Mouse (Mus musculus) thymus, postnatal 10 days (tissue): ENCODE measurements around the gene Nudt22.
A peak's percentile ranks its signal among the peaks of the same experiment; 100 is the strongest.

Experiments used
- DNase-seq, 2 experiments: peaks; one replicate each; pipeline ENCODE4 v3.0.0; 2021; ENCODE audit warnings: low spot score in 2 of 2

The Nudt22 gene

GRCm38 (mm10) chr19:6996006-6996405 is at the start of gene Nudt22, which contains the start of gene Trpt1:
Gene Nudt22, minus strand, starts transcription at chr19:6996117.
Gene Trpt1, plus strand, starts transcription at chr19:6996131.
- peak in 1 of 2 experiments; percentile 57 for DNase-seq

- no peak for DNase-seq
Measured at GRCm38 (mm10) chr19:7044706-7045105, 48.8 kb upstream of the Nudt22 start.

- DNase-seq = no peak
Measured at GRCm38 (mm10) chr19:7044279-7044678, 48.4 kb upstream of the Nudt22 start.

- no peak for DNase-seq
Measured at GRCm38 (mm10) chr19:7041171-7041570, 45.3 kb upstream of the Nudt22 start.

GRCm38 (mm10) chr19:7040637-7041130 is 44.8 kb upstream of the Nudt22 start:
- DNase-seq = no peak

GRCm38 (mm10) chr19:7039841-7040636 is 44.1 kb upstream of the Nudt22 start, which contains the start of gene Stip1:
Gene Stip1, minus strand, starts transcription at chr19:7039967.
- DNase-seq = peak; percentile 97 to 100

GRCm38 (mm10) chr19:7039088-7039720 is 43.3 kb upstream of the Nudt22 start:
- DNase-seq = peak; percentile 65 to 73

- DNase-seq = no peak
Measured at GRCm38 (mm10) chr19:7034006-7034405, 38.1 kb upstream of the Nudt22 start.

- DNase-seq = no peak
Measured at GRCm38 (mm10) chr19:7029531-7029930, 33.6 kb upstream of the Nudt22 start.

GRCm38 (mm10) chr19:7020224-7020641 is 24.3 kb upstream of the Nudt22 start:
- DNase-seq = peak; percentile 62 to 76

GRCm38 (mm10) chr19:7019191-7019590 is 23.3 kb upstream of the Nudt22 start, which contains the start of gene Fermt3:
Gene Fermt3, minus strand, starts transcription at chr19:7019469.
- peak; percentile 82 to 86 for DNase-seq

GRCm38 (mm10) chr19:7018546-7018945 is 22.6 kb upstream of the Nudt22 start:
- peak in 1 of 2 experiments; percentile 9 for DNase-seq

- DNase-seq = peak; percentile 45 to 54
Measured at GRCm38 (mm10) chr19:7017541-7018457, 21.9 kb upstream of the Nudt22 start.

GRCm38 (mm10) chr19:7014481-7015135 is 18.7 kb upstream of the Nudt22 start:
- DNase-seq = no peak

GRCm38 (mm10) chr19:7013984-7014383 is 18.1 kb upstream of the Nudt22 start:
- DNase-seq = no peak

GRCm38 (mm10) chr19:7012426-7012825 is 16.5 kb upstream of the Nudt22 start:
- DNase-seq = no peak

GRCm38 (mm10) chr19:7006892-7007593 is 11.1 kb upstream of the Nudt22 start:
- DNase-seq = no peak

- DNase-seq = no peak
Measured at GRCm38 (mm10) chr19:6999360-7000063, 3.6 kb upstream of the Nudt22 start.

GRCm38 (mm10) chr19:6997721-6998290 is 1.9 kb upstream of the Nudt22 start:
- no peak for DNase-seq
